Mouse (Mus musculus): ENCODE data around the gene Fam122a.

DNA sequence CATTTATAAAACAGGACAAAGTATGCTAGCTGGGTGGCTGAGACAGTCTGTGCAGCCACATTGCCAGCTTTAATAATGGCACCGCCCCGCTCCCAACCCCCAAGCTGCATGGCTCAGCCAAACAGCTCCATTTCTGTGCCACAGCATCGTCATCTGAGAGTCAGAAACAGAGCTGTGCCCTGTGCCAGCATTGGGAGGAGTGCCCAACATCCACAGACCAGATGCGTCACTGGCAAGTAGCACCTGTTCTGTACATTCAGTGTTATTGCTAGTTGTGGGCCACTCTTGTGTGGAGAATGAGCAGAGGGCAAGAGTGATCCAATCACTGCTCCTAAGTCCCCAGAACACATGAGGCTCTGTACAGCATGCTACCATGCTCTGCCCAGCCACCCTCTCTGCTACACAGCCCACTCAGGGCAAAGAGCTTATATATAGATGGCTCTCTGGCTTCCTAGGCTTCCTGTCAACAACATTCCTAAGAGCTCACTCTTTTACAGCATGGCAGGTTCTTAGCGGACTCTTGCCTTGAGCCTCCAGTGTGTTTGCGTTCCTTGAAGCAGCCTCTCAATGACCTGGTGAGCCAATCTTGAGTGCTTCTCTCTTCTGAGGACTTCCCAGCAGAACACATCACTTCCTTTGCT, 20.4 kb downstream of the Fam122a start:
- TF ChIP-seq CTCF (IDR thresholded peaks at IDR 0.05; ENCODE audit: borderline replicate concordance, insufficient read depth, low read length): no peak
- no peak for TF ChIP-seq POLR2A (IDR thresholded peaks at IDR 0.05; ENCODE audit: low read depth, low read length)
